In genomic region chr5:137304165-137304564, GRCm38 (mm10) we compare ENCODE assay signal across 12 mouse cellular contexts. TPM values are rescaled to one million over a fixed set of nuclear protein-coding genes. Genes with fewer than 3 reads are reported as not detected.
DNase-seq lines count a peak whose midpoint lies in the region; ATAC-seq lines count a peak whose summit lies in the region.
"Had no signal": no experiment of that assay in that cellular context is flagged by ENCODE, and none has a peak within 500 bp of the region (broad histone marks: within the 10 kb centered on the region; RNA-seq: fewer than 3 reads in every experiment).

No protein-coding gene starts in this region.

- H3K9ac ChIP-seq in heart, embryonic 13.5 days, result 0 out of 2 replicates have a peak overlapping the region, but pooled peaks have one; percentile 98
- H3K9ac ChIP-seq in embryonic facial prominence, embryonic 13.5 days, result no peak overlapping the region
- H3K9ac ChIP-seq in liver, embryonic 16.5 days (ENCODE audit: low read depth, low read length), result peak overlapping the region; percentile 0; the same call in 1 of the 2 replicates

- DNase-seq in heart, adult 18-20 months, result no peak
- peak; percentile 50 for DNase-seq in 3T3-L1 (ENCODE audit: low read depth, low spot score)
- no peak for DNase-seq in spleen, postnatal 10 days (ENCODE audit: low spot score in 2 of 2)
- DNase-seq in urinary bladder, adult 18-20 months (ENCODE audit: low spot score in 2 of 2), result no peak
- DNase-seq: cerebellum, postnatal 25 days; kidney, adult 11 months; layer of hippocampus, adult 9-11 months had no signal

- peaks cover 4% of the 10 kb centered on the region; the same call in 1 of the 2 replicates for H3K9me3 ChIP-seq in heart, embryonic 13.5 days
- H3K9me3 ChIP-seq in embryonic facial prominence, embryonic 13.5 days, result no peaks in the 10 kb centered on the region
- H3K9me3 ChIP-seq in liver, embryonic 16.5 days (replicated peaks; ENCODE audit: control insufficient read depth, low read length), result no peaks in the 10 kb centered on the region

- peaks cover 48% of the 10 kb centered on the region for H3K4me1 ChIP-seq in heart, embryonic 13.5 days
- H3K4me1 ChIP-seq in embryonic facial prominence, embryonic 13.5 days, result peaks cover 34% of the 10 kb centered on the region
- H3K4me1 ChIP-seq in liver, embryonic 16.5 days (ENCODE audit: control insufficient read depth, low read depth, low read length), result peaks cover 32% of the 10 kb centered on the region

- ATAC-seq in heart, embryonic 13.5 days (ENCODE audit: extremely low read depth, insufficient number of reproducible peaks, low FRiP score, low TSS enrichment), result no peak
- ATAC-seq in embryonic facial prominence, embryonic 13.5 days (ENCODE audit: insufficient number of reproducible peaks, insufficient read depth, low FRiP score, low TSS enrichment, low read depth), result no peak
- no peak for ATAC-seq in liver, embryonic 16.5 days (ENCODE audit: low read depth)
- no peak for ATAC-seq in inflammation-experienced regulatory T-cells, adult 6 months
- ATAC-seq: lung, postnatal 0 days had no signal

- no peak overlapping the region for H3K4me3 ChIP-seq in heart, embryonic 13.5 days
- H3K4me3 ChIP-seq in embryonic facial prominence, embryonic 13.5 days, result no peak overlapping the region
- no peak overlapping the region for H3K4me3 ChIP-seq in liver, embryonic 16.5 days (ENCODE audit: low read depth, low read length)

- H3K27ac ChIP-seq in heart, embryonic 13.5 days (replicated peaks), result 0 out of 2 replicates have a peak overlapping the region, but pooled peaks have one; percentile 12
- peak overlapping the region; percentile 11; the same call in 1 of the 2 replicates for H3K27ac ChIP-seq in embryonic facial prominence, embryonic 13.5 days
- no peak overlapping the region for H3K27ac ChIP-seq in liver, embryonic 16.5 days (ENCODE audit: low read length)

- 66% methylated on average over 3 of the region's 3 CpGs for WGBS in heart, embryonic 13.5 days
- WGBS in embryonic facial prominence, embryonic 13.5 days, result 86% methylated on average over 3 of the region's 3 CpGs
- WGBS in liver, embryonic 16.5 days (ENCODE audit: insufficient replicate concordance), result 69% methylated on average over 3 of the region's 3 CpGs

- H3K27me3 ChIP-seq in heart, embryonic 13.5 days (replicated peaks), result no peaks in the 10 kb centered on the region
- H3K27me3 ChIP-seq in embryonic facial prominence, embryonic 13.5 days, result no peaks in the 10 kb centered on the region
- H3K27me3 ChIP-seq in liver, embryonic 16.5 days (ENCODE audit: control insufficient read depth, insufficient read depth, low read depth, low read length), result no peaks in the 10 kb centered on the region

- H3K4me2 ChIP-seq in heart, embryonic 13.5 days, result peak overlapping the region; percentile 85
- no peak overlapping the region for H3K4me2 ChIP-seq in embryonic facial prominence, embryonic 13.5 days
- H3K4me2 ChIP-seq in liver, embryonic 16.5 days (ENCODE audit: low read depth, low read length), result peak overlapping the region; percentile 74; the same call in 1 of the 2 replicates

- H3K36me3 ChIP-seq in heart, embryonic 13.5 days, result peaks cover 78% of the 10 kb centered on the region
- H3K36me3 ChIP-seq in embryonic facial prominence, embryonic 13.5 days, result peaks cover 76% of the 10 kb centered on the region
- peaks cover 52% of the 10 kb centered on the region for H3K36me3 ChIP-seq in liver, embryonic 16.5 days (ENCODE audit: control insufficient read depth, insufficient read depth)

RNA-seq across cellular contexts. Expression of gene Srrt, which starts 3.3 kb away (rescaled TPM):
- 84.9 and 88.1 TPM in 2 replicates for polyA plus RNA-seq in heart, embryonic 13.5 days (2015; fragmentation: Nextera tagmentation; extraction: Ambion mirVana)
- 10 to 100 TPM; 44.4 to 55.6 TPM for total RNA-seq in heart, adult 18-20 months (2021)
- polyA plus RNA-seq in embryonic facial prominence, embryonic 13.5 days (2015; fragmentation: Nextera tagmentation; extraction: Ambion mirVana), result 143 and 148 TPM in 2 replicates
- polyA plus RNA-seq in liver, embryonic 16.5 days (2015; fragmentation: Nextera tagmentation; extraction: Ambion mirVana), result 68.0 and 69.7 TPM in 2 replicates
- 10 to 100 TPM; 58.1 to 76.1 (median 61.2) TPM for polyA plus RNA-seq in inflammation-experienced regulatory T-cells, adult 6 months (2017; shearing (Covaris generic))

RNA-seq across cellular contexts. Expression of gene Ufsp1, which starts 9.7 kb away (rescaled TPM):
- 8.1 and 8.8 TPM in 2 replicates for polyA plus RNA-seq in heart, embryonic 13.5 days (2015; fragmentation: Nextera tagmentation; extraction: Ambion mirVana)
- total RNA-seq in heart, adult 18-20 months (2021), result 10 to 100 TPM in 1 of 2 experiments, 1 to 10 TPM in 1; 8.1 to 10.7 TPM
- 5.4 and 5.6 TPM in 2 replicates for polyA plus RNA-seq in embryonic facial prominence, embryonic 13.5 days (2015; fragmentation: Nextera tagmentation; extraction: Ambion mirVana)
- 7.0 and 7.8 TPM in 2 replicates for polyA plus RNA-seq in liver, embryonic 16.5 days (2015; fragmentation: Nextera tagmentation; extraction: Ambion mirVana)
- polyA plus RNA-seq in inflammation-experienced regulatory T-cells, adult 6 months (2017; shearing (Covaris generic)), result 1 to 10 TPM in 2 of 3 experiments, under 1 TPM in 1; 0.32 to 2.0 (median 1.5) TPM

RNA-seq across cellular contexts. Expression of gene Trip6, which starts 10.0 kb away (rescaled TPM):
- polyA plus RNA-seq in heart, embryonic 13.5 days (2015; fragmentation: Nextera tagmentation; extraction: Ambion mirVana), result 44.7 and 47.3 TPM in 2 replicates
- 10 to 100 TPM; 12.0 to 13.3 TPM for total RNA-seq in heart, adult 18-20 months (2021)
- 106 TPM in 2 replicates for polyA plus RNA-seq in embryonic facial prominence, embryonic 13.5 days (2015; fragmentation: Nextera tagmentation; extraction: Ambion mirVana)
- polyA plus RNA-seq in liver, embryonic 16.5 days (2015; fragmentation: Nextera tagmentation; extraction: Ambion mirVana), result 9.3 and 9.6 TPM in 2 replicates
- 1 to 10 TPM; 1.4 to 1.7 (median 1.6) TPM for polyA plus RNA-seq in inflammation-experienced regulatory T-cells, adult 6 months (2017; shearing (Covaris generic))

RNA-seq across cellular contexts. Expression of gene Ache, which starts 16.8 kb away (rescaled TPM):
- 12.7 and 14.8 TPM in 2 replicates for polyA plus RNA-seq in heart, embryonic 13.5 days (2015; fragmentation: Nextera tagmentation; extraction: Ambion mirVana)
- 1 to 10 TPM; 1.8 to 2.6 TPM for total RNA-seq in heart, adult 18-20 months (2021)
- polyA plus RNA-seq in embryonic facial prominence, embryonic 13.5 days (2015; fragmentation: Nextera tagmentation; extraction: Ambion mirVana), result 2.7 and 3.3 TPM in 2 replicates
- 14.4 and 18.6 TPM in 2 replicates for polyA plus RNA-seq in liver, embryonic 16.5 days (2015; fragmentation: Nextera tagmentation; extraction: Ambion mirVana)
- not detected for polyA plus RNA-seq in inflammation-experienced regulatory T-cells, adult 6 months (2017; shearing (Covaris generic))

RNA-seq across cellular contexts. Expression of gene Slc12a9, which starts 29.2 kb away (rescaled TPM):
- polyA plus RNA-seq in heart, embryonic 13.5 days (2015; fragmentation: Nextera tagmentation; extraction: Ambion mirVana), result 8.1 and 8.7 TPM in 2 replicates
- total RNA-seq in heart, adult 18-20 months (2021), result 1 to 10 TPM; 1.5 to 1.8 TPM
- 16.0 and 16.1 TPM in 2 replicates for polyA plus RNA-seq in embryonic facial prominence, embryonic 13.5 days (2015; fragmentation: Nextera tagmentation; extraction: Ambion mirVana)
- 2.8 and 3.0 TPM in 2 replicates for polyA plus RNA-seq in liver, embryonic 16.5 days (2015; fragmentation: Nextera tagmentation; extraction: Ambion mirVana)
- polyA plus RNA-seq in inflammation-experienced regulatory T-cells, adult 6 months (2017; shearing (Covaris generic)), result 10 to 100 TPM in 2 of 3 experiments, 1 to 10 TPM in 1; 6.0 to 15.2 (median 11.0) TPM
